Mouse (Mus musculus) telencephalon, adult 2 months (tissue): ENCODE measurements around the gene Glrp1.

Source experiments
- DNase-seq: peaks from one replicate; pipeline ENCODE4 v3.0.0-alpha.2; 2011; ENCODE audit warnings: low read depth, low spot score

The Glrp1 gene

DNA sequence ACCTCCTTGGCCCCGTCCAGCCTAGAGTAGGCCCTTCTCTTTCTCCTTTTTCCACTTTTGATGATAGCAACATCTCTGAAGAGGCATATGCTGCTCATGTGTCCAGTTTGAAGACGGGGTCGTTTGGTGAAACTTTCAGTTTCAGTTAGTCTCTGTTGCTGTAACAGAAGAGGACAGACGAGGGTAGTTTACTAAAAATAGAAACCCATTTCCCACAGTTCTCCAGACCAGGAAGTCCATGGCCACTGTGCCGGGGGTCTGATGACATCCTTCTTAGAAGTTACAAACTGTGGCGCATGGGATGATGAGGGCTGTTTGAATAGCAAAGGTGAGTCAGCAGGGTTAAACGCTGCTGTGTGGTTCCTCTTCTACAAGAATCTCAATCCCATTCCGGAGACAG is at the start of gene Glrp1:
Gene Glrp1 (minus strand): TSS at position 278 of the 400 bp plus-strand sequence.
- no peak for DNase-seq

DNA sequence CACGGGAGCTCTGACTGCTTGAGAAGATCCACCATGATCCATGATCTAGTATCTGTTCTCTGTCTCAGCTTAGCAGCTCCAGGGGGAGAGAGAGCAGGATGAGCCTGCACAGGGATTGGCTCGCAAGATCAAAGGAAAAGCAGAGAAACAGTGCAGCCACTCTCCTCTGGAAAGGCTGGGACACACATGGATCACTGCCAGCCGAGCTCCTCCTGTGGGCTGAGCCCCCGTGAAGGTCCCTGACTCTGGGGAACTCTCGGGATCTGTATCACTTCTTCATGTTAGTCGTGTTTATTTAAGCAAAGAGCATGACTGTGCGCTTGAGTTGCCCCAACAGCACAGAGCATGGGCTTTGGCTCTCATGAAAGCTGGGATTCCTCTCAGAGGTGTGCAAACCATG is 49.4 kb upstream of the Glrp1 start:
- DNase-seq = no peak

DNA sequence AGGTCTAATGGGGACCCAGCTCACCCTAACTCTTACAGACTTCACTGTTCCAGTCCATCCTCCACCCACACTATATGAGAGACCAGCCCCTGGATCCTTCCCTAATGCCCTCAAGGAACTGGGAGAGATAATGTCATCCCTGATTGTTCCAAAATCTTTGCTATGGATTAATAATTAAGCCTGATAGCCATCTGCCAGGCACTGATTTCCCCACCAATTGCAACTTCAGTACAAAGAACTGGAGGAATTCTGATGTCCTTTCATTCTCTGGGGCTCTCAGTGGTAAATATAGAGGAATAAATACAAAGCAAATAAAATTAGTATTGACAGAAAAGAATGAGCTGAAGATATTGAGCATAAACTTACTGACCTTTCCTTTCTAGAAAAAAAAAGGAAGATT is 48.9 kb upstream of the Glrp1 start:
- DNase-seq = no peak

DNA sequence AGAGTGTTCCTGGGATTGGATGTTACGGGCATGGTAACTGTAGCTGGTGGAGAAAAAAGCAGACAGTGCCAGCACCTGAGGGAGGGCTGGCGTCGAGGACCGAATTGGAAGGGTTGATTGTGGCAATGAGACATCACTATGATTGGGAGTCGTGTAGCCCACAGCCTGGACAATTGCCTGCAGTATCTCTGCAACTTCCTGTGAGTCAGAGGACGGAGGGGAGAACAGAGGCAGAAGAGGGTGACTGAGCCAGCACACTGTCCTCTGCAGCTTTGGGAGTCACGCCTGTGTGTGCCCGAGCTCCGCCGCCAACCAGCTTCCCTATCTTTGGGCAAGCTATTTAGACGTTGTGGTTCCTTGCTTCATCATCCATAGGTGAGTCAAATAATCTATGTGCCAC is 46.5 kb upstream of the Glrp1 start:
- DNase-seq = no peak

GRCm38 (mm10) chr1:88553500-88554187 is 43.8 kb upstream of the Glrp1 start:
- DNase-seq = peak; percentile 35

DNA sequence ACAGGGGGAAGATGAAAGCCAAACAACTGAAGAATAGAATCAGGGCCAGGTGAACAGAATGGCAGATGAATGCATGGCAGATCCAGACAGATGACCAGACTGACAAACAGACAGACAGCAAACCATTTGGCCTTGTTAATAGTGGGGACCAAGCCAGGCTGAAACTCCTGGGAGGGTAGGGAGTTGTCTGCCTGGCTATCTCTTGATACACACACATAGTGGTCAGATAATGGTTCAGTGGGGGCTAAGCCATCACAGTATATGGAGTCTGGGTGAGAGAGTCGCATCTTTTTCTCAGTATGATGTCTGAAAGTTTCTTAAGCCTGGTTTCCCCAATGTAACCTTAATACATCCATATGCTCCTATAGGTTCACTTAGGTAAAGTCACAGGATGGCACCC is 39.4 kb upstream of the Glrp1 start:
- DNase-seq = no peak

- peak; percentile 43 for DNase-seq
Measured at GRCm38 (mm10) chr1:88547172-88547571, 37.3 kb upstream of the Glrp1 start.

DNA sequence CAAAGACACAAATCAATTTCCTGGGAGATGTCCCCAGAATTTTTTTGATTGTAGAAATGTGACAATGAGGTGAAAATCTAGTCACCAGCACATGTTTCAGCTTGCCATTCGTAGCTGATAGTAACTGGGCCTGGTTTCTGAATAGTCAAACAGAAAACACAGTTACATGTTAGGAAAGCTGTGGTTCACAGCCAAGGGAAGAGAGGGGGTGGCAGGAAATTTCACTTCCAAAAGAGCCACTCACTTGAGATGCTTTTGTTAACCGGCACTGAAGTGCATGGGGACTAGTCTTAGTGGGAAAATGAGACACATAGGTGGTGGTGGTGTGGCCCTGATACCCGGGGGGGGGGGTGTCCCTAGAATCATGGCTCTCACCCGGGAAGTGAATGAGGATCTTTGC is 33.7 kb upstream of the Glrp1 start:
- DNase-seq = no peak

DNA sequence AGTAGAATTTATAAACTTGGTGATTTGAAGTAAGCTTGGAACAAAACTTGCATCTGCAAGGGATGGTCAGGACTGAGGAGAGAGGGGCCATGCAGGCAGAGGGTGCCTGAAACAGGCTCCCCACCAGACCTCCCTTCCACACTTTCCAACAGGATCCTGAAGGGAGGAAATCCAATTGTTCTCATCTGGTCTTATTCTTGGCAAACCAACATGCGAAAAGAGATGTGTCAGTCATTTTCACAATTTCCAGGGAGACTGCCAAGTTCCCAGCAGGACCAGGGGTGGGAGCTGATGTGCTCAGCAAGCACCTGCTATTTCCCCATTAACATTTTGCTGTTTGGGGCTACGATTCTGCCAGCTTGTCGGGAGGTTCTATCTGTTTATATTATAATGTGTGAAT is 30.0 kb upstream of the Glrp1 start:
- peak; percentile 33 for DNase-seq

DNA sequence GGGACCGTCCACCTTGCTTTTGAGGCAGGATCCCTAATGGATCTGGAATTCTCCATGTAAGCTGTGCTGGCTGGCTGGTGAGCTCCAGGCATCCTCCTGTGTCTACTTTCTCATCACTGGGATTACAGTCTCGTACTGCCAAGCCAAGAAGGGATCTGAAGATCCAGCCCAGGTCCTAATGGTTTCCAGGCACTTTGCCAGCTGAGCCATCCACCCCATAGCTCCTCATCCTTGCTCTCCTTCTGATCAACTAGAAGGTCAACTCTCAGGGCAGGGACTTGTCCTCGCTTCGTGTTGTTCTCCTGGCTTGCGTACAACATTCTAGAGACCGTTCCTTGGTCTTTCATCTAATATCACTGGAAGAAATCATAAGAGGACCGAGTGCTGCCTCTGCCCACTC is 29.4 kb upstream of the Glrp1 start:
- DNase-seq = no peak

- DNase-seq = no peak
Measured at GRCm38 (mm10) chr1:88536308-88536707, 26.4 kb upstream of the Glrp1 start.

DNA sequence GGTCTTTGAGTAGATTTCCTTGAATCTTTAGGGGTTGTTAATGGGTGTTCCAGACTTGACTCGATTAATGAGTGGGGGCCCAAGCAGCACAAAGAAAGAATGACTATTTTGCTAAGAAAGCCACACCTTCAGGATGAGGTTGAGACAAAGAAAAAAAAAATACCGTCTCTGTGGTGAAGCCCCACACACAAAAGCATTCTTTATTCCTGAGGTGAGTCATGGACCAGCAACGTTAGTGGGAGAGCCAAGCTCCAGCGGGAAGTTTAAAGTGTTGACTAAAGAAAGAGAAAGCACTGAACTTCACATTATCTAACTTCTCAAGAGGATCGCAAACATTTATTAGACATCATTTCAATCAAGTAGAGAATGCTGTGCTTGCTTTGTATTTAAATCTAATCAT is 24.2 kb upstream of the Glrp1 start:
- DNase-seq = no peak

- DNase-seq = no peak
Measured at GRCm38 (mm10) chr1:88526161-88526560, 16.3 kb upstream of the Glrp1 start.

DNA sequence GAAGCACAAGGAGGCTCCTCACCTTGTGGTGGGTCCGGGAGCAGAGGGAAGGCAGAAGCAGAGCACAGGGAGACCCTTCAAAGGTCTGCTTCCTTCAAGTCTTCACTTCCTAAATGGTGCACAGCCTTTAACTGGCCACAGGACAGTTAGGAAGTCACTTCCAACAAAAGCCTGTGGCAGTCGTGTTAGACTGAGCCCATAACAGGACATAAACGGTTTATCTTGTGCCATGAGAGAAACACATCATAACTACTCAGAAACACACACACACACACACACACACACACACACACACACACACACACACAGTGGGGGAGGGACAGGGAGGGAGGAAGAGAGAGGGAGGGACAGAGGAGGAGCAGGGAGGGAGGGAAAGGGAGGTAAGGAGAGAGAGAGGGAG is 15.8 kb upstream of the Glrp1 start:
- no peak for DNase-seq

GRCm38 (mm10) chr1:88521170-88521747 is 11.4 kb upstream of the Glrp1 start:
- DNase-seq = peak; percentile 26

DNA sequence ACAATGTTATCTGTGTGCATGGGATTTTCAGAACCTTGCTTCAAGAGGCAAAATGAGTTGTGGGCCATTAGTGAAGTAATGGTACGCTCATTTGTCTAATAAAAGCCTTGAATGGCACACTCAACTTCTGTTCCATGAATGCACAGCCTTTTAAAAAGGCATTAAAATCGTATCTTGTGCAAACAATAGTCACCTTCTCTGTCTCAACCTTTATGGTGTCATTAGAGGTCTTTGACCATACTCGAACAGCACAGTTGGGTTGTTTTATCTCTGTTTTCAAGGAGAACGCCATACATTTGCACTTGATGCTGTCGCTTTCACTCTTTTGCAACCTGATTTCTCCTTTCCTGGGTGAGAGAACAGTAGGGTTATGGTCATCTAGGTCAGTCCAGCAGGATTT is 3.7 kb upstream of the Glrp1 start:
- DNase-seq = no peak

- DNase-seq = no peak
Measured at GRCm38 (mm10) chr1:88507886-88508285, 2.0 kb downstream of the Glrp1 start.

DNA sequence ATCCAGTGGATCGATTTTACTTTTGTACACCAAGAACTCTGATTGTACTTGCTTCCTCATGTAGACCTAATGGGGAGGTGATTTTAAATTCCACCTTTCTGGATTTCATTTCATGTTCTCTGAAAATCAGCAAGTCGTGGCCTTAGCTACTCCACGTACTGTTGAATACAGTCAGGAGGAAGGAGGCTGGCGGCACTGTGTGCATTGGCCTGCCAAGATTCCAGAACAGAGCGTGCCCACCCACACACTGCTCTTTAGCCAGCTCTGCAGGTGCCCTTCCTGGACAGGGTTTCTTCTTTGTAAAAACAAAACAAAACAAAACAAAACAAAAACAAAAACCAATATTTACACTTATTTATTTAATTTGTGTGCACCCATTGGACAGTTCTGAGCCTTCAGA is 2.7 kb downstream of the Glrp1 start:
- DNase-seq = no peak

GRCm38 (mm10) chr1:88506412-88506811 is 3.5 kb downstream of the Glrp1 start:
- DNase-seq = no peak

DNA sequence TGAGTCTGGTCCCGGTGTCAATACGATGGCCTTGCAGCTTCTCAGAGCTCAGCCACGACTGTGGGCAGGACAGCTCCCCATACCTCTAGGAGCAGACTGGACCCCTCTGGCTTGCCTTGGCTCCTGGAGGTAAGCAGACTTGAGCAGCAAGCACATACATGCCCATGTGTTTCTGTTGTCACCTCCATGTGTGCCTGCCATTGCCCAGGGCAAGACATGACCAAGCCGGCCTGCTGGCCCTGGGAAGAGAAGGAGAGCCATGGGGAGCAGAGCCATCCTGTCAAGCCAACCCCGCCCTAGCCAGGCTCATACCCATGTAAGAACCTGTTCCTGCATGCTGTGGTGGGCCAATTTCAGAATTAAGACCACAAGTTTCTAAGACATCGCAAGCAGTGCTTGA is 4.2 kb downstream of the Glrp1 start:
- no peak for DNase-seq

DNA sequence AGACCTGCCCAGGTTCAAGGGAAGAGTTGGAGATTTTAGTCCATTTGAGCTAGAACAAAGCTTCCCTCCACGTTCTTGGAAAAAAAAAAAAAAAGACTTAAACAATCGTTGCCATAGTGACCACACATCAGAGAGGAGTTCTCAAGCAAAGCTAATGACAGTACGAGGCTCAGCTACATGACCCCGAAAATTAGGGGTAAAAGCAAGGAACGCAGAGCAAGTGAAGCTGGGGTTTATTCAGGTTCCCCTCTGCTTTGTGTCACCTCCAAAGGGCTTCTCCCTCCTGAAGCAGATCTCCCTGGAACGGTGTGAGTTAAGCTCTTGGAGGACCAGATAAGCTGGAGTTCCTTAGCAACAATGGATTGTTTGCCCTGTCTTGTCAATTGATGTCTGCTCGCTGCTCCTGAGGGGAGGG is 5.3 kb downstream of the Glrp1 start:
- DNase-seq = no peak

DNA sequence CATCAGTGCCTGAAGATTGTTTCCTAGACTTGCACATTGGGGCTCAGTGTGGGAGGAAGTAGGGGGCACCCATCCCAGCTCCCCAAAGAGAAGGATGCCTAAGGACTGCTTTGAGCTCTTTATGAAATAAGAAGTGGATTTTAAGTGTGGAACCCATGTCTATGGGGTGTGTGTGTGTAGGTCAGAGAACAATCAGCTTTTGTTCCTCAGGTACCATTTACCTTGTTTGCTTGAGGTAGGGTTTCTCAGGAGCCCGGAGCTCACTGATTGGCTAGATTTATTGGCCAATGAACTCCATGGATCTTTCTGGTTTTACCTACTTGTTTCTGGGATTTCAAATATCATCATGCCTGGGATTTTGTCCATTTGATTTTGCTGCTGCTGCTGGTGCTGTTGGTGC is 7.0 kb downstream of the Glrp1 start:
- DNase-seq = no peak

- no peak for DNase-seq
Measured at GRCm38 (mm10) chr1:88499230-88499737, 10.6 kb downstream of the Glrp1 start.

DNA sequence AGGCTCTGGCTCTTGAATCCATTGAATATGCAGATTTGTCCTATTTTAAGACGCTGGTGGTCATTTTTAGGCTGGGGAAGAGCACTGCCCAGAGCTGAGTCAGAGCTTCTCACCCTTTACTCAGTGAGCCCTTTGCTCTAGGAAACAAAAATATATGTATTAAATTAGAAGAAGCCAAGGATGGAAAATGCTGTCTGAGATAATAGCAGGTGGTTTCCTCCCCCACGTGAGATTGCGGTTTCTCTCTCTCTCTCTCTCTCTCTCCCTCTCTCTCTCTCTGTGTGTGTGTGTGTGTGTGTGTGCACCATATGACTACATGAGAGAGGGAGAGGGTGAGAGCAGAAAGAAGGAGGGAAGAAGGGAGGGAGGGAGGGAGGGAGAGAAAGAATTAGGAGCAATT is 12.5 kb downstream of the Glrp1 start:
- no peak for DNase-seq
